Mouse (Mus musculus): ENCODE data around the gene Cltc. TPM values are rescaled to one million over a fixed set of nuclear protein-coding genes. Genes with fewer than 3 reads are reported as not detected.
A peak's percentile ranks its signal among the peaks of the same experiment; 100 is the strongest.

Gene Cltc
- total RNA-seq, 2 experiments from 2014 or later: 266 to 273 TPM

- peak; percentile 35 for DNase-seq
Measured at GRCm38 (mm10) chr11:86646136-86646834, 111.1 kb downstream of the Cltc start.

- no peak for DNase-seq
Measured at GRCm38 (mm10) chr11:86644553-86644952, 112.8 kb downstream of the Cltc start.

Other genes with a start within 250 kb of the Cltc start
- gene Rps6kb1, start 212.8 kb downstream of the Cltc start, total RNA-seq (2021): 10 to 100 TPM; 27.7 to 28.8 TPM
- 1 to 10 TPM; 8.4 to 9.7 TPM for gene Tubd1, start 212.6 kb downstream of the Cltc start, total RNA-seq (2021)
- gene Vmp1, start 73.7 kb downstream of the Cltc start, total RNA-seq (2021): 10 to 100 TPM; 62.0 to 74.5 TPM
- gene Ptrh2, start 73.6 kb downstream of the Cltc start, total RNA-seq (2021): 10 to 100 TPM; 10.3 to 10.6 TPM
- 10 to 100 TPM; 17.6 to 19.2 TPM for gene Dhx40, start 50.2 kb upstream of the Cltc start, total RNA-seq (2021)
- 10 to 100 TPM; 18.9 to 22.7 TPM for gene Ypel2, start 236.1 kb upstream of the Cltc start, total RNA-seq (2021)

All from heart, postnatal 4 days (tissue).